Mouse (Mus musculus): Measurements from ENCODE around the gene Mgat4a.

GRCm38 (mm10) chr1:37568379-37568778 is 27.6 kb upstream of the Mgat4a start:
- TF ChIP-seq CTCF (IDR thresholded peaks at IDR 0.05; ENCODE audit: low read depth, low read length) (no peak), GATA2 (IDR thresholded peaks at IDR 0.05; ENCODE audit: borderline replicate concordance, low read depth, low read length) (no peak), GATA1 (IDR thresholded peaks at IDR 0.05; ENCODE audit: borderline replicate concordance, low read length) (no peak), TAL1 (conservative IDR thresholded peaks at IDR 0.05; ENCODE audit: low read depth, low read length) (no peak), POLR2AphosphoS5 (IDR thresholded peaks at IDR 0.05; ENCODE audit: insufficient replicate concordance, low read depth, low read length) (no peak)

Data from G1E (cell line).